Mouse (Mus musculus) ES-Bruce4 (cell line): Measurements from ENCODE around the gene Il22ra1.
"Not testable (repeated sequence)": the region's sequence is repeated elsewhere in the genome, so short reads cannot be mapped to it uniquely, and the experiment has no call there.

Experiments
- CTCF ChIP-seq: IDR thresholded peaks from one replicate; pipeline ENCODE4 v1.8.1; 2011; ENCODE audit warnings: low read depth, low read length
- EP300 ChIP-seq: IDR thresholded peaks from 2 replicates; pipeline ENCODE4 v1.6.1; 2011; ENCODE audit warnings: low read depth, low read length; ENCODE audit not compliant: insufficient read depth

- TF ChIP-seq CTCF, EP300: not testable (repeated sequence)
Observed at GRCm38 (mm10) chr4:135716438-135716837, 11.5 kb upstream of the Il22ra1 start.
